Mouse (Mus musculus): ENCODE results near the gene Gm9507. TPM values are rescaled to one million over a fixed set of nuclear protein-coding genes. Genes with fewer than 3 reads are reported as not detected.

The Gm9507 gene
- not detected in 2 replicates for polyA plus RNA-seq (2016; fragmentation: Nextera tagmentation; extraction: Ambion mirVana)

DNA sequence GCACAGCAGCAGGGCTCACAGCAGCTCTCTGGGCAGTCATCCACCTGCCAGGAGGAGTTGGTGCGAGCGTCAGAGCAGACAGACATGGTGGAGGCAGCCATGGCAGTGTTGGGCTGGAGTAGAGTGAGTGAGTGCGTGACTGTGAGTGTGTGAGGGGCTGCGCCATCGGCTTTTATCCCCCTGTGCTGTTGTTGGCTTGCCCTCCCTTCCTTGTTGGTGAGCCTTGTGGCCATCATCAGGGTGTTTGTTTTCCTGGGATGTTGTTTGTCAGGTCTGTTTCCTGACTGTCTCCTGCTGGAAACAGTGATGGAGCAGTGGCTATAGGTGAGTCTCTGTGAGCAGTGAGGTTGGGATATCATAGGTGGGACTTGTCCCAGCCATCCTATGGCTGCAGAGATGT lies at the start of gene Gm9507:
Gm9507 (minus strand) TSS at position 101 of the 400 bp plus-strand sequence.
- DNase-seq (ENCODE audit: extremely low spot score, low spot score): no peak
- Histone ChIP-seq H3K36me3 (replicated peaks) (no peaks in the 10 kb centered on the region), H3K4me3 (no peak within 1 kb of the TSS), H3K27ac (no peak within 1 kb of the TSS), H3K9me3 (peaks cover 15% of the 10 kb centered on the region), H3K4me1 (peaks cover 4% of the 10 kb centered on the region; the same call in 1 of the 2 replicates), H3K27me3 (ENCODE audit: poor library complexity, severe bottlenecking) (no peaks in the 10 kb centered on the region)
- 77% methylated on average over 5 of the region's 5 CpGs for WGBS

DNA sequence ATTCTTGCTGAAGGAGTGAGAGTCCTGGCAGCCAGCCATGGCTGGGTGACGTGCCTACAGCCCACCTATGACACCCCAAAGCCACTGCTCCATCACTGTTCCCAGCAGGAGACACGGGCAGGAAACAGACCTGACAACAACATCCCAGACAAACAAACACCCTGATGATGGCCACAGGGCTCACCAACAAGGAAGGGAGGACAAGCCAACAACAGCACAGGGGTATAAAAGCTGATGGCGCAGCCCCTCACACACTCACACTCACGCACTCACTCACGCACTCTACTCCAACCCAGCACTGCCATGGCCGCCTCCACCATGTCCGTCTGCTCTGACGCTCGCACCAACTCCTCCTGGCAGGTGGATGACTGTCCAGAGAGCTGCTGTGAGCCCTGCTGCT lies 40.9 kb upstream of the Gm9507 start, which contains the start of gene Gm10318:
Gm10318 (plus strand) TSS at position 301 of the 400 bp plus-strand sequence.
- DNase-seq (ENCODE audit: extremely low spot score, low spot score): no peak
- no peak within 1 kb of the TSS for H3K4me3 ChIP-seq
- WGBS: 70% methylated on average over 9 of the region's 9 CpGs
- H3K4me1 ChIP-seq: peaks cover 12% of the 10 kb centered on the region
- H3K36me3 ChIP-seq (replicated peaks): no peaks in the 10 kb centered on the region
- H3K27ac ChIP-seq: 0 out of 2 replicates have a peak within 1 kb of the TSS, but pooled peaks have one; percentile 40
- H3K9me3 ChIP-seq: peaks cover 5% of the 10 kb centered on the region; the same call in 1 of the 2 replicates
- H3K27me3 ChIP-seq (ENCODE audit: poor library complexity, severe bottlenecking): no peaks in the 10 kb centered on the region

DNA sequence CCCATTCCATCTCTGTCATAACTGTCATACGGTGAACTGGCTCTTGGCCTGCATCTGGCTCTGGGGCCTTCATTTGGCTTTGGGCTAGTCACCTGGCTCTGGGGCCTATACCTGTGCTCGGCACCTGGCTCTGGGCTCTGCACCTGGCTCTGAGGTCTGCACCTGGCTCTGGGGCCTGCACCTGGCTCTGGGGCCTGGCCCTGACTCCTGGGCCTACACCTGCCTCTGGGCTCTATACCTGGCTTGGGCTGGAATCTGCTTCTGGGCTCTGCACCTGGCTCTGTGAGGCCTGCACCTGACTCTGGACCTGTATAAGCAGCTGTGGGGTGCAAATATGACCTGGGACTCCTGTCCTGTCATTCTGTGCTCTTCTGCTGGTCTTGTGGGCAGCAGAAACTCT lies 35.9 kb upstream of the Gm9507 start:
- Histone ChIP-seq H3K27ac (0 out of 2 replicates have a peak overlapping the region, but pooled peaks have one; percentile 15), H3K4me1 (no peaks in the 10 kb centered on the region), H3K27me3 (ENCODE audit: poor library complexity, severe bottlenecking) (no peaks in the 10 kb centered on the region), H3K4me3 (no peak overlapping the region), H3K36me3 (replicated peaks) (no peaks in the 10 kb centered on the region), H3K9me3 (peaks cover 22% of the 10 kb centered on the region; the same call in 1 of the 2 replicates)
- no peak for DNase-seq (ENCODE audit: extremely low spot score, low spot score)
- 81% methylated on average over 2 of the region's 2 CpGs for WGBS

DNA sequence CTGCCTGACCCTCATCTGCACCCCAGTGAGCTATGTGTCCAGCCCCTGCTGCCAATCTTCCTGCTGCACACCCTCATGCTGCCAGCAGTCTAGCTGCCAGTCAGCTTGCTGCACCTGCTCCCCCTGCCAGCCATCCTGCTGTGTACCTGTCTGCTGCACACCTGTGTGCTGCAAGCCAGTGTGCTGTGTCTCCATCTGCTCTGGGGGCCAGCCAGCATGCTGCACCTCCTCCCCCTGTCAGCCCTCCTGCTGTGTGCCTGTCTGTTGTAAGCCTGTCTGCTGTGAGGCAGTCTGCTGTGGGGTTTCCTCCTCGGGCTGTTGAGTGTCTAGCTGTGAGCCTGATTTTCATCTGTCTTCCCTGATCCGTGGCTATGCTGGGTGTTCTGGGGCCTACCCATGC lies 35.3 kb upstream of the Gm9507 start:
- no peak for DNase-seq (ENCODE audit: extremely low spot score, low spot score)
- no peaks in the 10 kb centered on the region for H3K36me3 ChIP-seq (replicated peaks)
- H3K4me3 ChIP-seq: no peak overlapping the region
- WGBS: 23% methylated on average over 2 of the region's 2 CpGs
- 0 out of 2 replicates have a peak overlapping the region, but pooled peaks have one; percentile 15 for H3K27ac ChIP-seq
- H3K9me3 ChIP-seq: peaks cover 22% of the 10 kb centered on the region; the same call in 1 of the 2 replicates
- H3K27me3 ChIP-seq (ENCODE audit: poor library complexity, severe bottlenecking): no peaks in the 10 kb centered on the region
- no peaks in the 10 kb centered on the region for H3K4me1 ChIP-seq

DNA sequence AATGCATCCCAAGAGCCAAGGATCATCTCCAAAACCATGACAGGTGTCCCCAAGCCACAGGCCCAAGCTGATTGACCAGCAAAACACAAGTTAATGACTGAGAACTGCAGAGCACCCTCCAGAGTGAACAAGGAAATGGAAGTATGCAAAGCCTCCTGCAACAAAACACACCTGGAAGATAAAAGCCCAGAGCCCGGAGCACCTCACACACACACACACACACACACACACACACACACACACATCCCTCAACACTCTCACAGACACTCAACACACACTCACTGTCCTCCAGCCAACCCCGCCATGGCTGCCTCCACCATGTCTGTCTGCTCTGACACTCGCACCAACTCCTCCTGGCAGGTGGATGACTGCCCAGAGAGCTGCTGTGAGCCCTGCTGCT lies 34.9 kb upstream of the Gm9507 start, which contains the start of gene Gm36176:
Gm36176 (plus strand) TSS at position 301 of the 400 bp plus-strand sequence.
- no peak for DNase-seq (ENCODE audit: extremely low spot score, low spot score)
- Histone ChIP-seq H3K36me3 (replicated peaks) (no peaks in the 10 kb centered on the region), H3K4me3 (no peak within 1 kb of the TSS), H3K27me3 (ENCODE audit: poor library complexity, severe bottlenecking) (no peaks in the 10 kb centered on the region), H3K27ac (0 out of 2 replicates have a peak within 1 kb of the TSS, but pooled peaks have one; percentile 15), H3K4me1 (no peaks in the 10 kb centered on the region), H3K9me3 (peaks cover 22% of the 10 kb centered on the region; the same call in 1 of the 2 replicates)
- WGBS: 76% methylated on average over 3 of the region's 3 CpGs

DNA sequence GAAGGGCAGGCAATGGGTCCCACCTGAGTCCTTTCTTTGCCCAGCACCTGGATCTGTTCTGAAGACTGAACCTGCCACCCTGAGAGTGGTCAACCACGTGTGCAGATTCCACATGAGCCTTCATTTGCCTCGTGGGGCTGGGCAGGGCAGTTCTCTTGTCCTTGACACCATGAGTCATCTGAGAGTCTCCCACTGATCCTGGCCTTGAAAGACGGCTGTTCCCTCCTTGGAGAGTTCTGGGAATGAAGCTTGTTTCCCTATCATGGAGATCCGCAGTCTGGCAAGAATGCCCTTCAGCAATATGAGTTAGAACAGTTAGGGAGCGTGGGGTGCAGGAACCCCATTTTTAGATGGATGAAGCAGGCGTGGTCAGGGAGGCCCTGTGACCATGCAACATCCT lies 27.4 kb upstream of the Gm9507 start:
- Histone ChIP-seq H3K4me1 (no peaks in the 10 kb centered on the region), H3K4me3 (no peak overlapping the region), H3K36me3 (replicated peaks) (no peaks in the 10 kb centered on the region), H3K27me3 (ENCODE audit: poor library complexity, severe bottlenecking) (no peaks in the 10 kb centered on the region), H3K9me3 (peaks cover 12% of the 10 kb centered on the region; the same call in 1 of the 2 replicates), H3K27ac (no peak overlapping the region)
- DNase-seq (ENCODE audit: extremely low spot score, low spot score): no peak
- WGBS: 81% methylated on average over 6 of the region's 6 CpGs

DNA sequence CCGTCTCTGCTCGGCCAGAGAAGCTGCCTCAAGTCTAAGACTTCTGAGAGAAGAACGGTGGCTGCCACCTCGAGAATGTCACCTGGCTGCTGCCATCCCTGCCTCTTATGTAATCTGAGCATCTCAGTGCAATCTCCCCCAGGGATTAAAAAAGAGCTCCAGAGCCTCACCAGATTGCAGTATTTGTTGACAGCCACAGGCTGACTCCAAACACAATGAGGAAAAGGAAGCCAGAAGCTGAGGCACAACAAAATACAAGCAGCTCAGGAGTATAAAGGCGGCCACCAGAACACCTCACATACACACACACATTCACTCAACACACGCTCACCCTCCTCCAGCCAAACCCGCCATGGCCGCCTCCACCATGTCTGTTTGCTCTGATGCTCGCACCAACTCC lies 24.0 kb upstream of the Gm9507 start, which contains the start of gene Krtap10-10:
Krtap10-10 (plus strand) TSS at position 301 of the 400 bp plus-strand sequence.
- no peaks in the 10 kb centered on the region for H3K36me3 ChIP-seq (replicated peaks)
- WGBS: 72% methylated on average over 9 of the region's 9 CpGs
- no peaks in the 10 kb centered on the region for H3K4me1 ChIP-seq
- H3K9me3 ChIP-seq: no peaks in the 10 kb centered on the region
- no peak within 1 kb of the TSS for H3K4me3 ChIP-seq
- H3K27ac ChIP-seq: no peak within 1 kb of the TSS
- no peak for DNase-seq (ENCODE audit: extremely low spot score, low spot score)
- no peaks in the 10 kb centered on the region for H3K27me3 ChIP-seq (ENCODE audit: poor library complexity, severe bottlenecking)

DNA sequence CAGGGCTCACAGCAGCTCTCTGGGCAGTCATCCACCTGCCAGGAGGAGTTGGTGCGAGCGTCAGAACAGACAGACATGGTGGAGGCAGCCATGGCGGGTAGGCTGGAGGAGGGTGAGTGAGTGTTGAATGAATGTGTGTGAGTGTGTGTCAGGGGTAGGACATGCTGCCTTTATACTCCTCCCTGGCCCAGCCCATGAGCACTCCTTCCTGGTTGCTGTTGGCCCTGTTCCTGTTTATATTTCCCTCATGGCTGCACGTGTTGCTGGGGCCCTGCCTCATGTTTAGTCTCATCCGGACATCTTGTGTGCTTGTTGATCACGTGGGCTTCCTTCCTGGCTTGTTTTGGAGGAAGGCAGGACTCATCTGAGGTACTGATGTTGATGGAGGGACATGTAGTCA lies 15.3 kb upstream of the Gm9507 start, which contains the start of gene Krtap10-4:
Krtap10-4 (minus strand) TSS at position 145 of the 400 bp plus-strand sequence.
- no peak within 1 kb of the TSS for H3K27ac ChIP-seq
- H3K9me3 ChIP-seq: peaks cover 8% of the 10 kb centered on the region; the same call in 1 of the 2 replicates
- whole genome bisulfite sequencing: 76% methylated on average over 6 of the region's 6 CpGs
- no peaks in the 10 kb centered on the region for H3K27me3 ChIP-seq (ENCODE audit: poor library complexity, severe bottlenecking)
- no peak for DNase-seq (ENCODE audit: extremely low spot score, low spot score)
- H3K4me3 ChIP-seq: no peak within 1 kb of the TSS
- no peaks in the 10 kb centered on the region for H3K36me3 ChIP-seq (replicated peaks)
- H3K4me1 ChIP-seq: no peaks in the 10 kb centered on the region

DNA sequence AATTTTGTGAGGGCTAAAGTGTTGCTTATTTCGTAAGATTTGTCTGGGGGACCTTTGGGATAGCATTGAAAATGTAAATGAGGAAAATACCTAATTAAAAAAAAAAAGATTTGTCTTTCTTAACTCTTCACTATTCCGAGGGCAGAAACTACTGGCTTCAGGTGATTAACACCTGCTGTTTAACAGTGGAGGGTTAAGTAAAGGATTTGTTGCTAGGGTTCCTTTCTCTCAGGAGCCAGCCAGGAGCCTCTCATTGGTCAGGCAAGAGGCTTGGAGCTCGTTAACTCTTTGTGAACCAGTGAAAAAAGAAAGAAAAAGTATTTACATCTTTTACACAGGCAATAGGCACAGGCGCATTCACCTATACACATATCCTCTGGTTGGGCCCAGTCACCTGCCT lies 7.6 kb upstream of the Gm9507 start:
- peaks cover 11% of the 10 kb centered on the region for H3K4me1 ChIP-seq
- H3K27ac ChIP-seq: 0 out of 2 replicates have a peak overlapping the region, but pooled peaks have one; percentile 25
- DNase-seq (ENCODE audit: extremely low spot score, low spot score): no peak
- no peaks in the 10 kb centered on the region for H3K36me3 ChIP-seq (replicated peaks)
- H3K9me3 ChIP-seq: peaks cover 8% of the 10 kb centered on the region; the same call in 1 of the 2 replicates
- H3K4me3 ChIP-seq: no peak overlapping the region
- H3K27me3 ChIP-seq (ENCODE audit: poor library complexity, severe bottlenecking): no peaks in the 10 kb centered on the region
- WGBS: 23% methylated on average over 4 of the region's 4 CpGs

DNA sequence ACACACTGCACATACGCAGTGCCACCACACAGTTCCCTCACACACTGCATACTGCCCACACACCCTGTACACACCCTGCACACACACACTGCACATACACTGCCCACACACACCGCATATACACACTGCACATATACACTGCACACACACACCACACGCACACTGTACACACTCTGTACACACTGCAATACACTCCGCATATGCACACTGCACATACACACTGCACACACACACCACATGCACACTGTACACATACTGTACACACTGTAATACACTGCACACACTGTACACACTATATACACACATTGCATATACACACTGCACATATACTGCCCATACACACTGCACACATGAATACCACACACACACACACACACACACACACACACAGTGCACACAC lies 6.9 kb upstream of the Gm9507 start:
- no peak overlapping the region for H3K4me3 ChIP-seq
- no peaks in the 10 kb centered on the region for H3K27me3 ChIP-seq (ENCODE audit: poor library complexity, severe bottlenecking)
- peaks cover 1% of the 10 kb centered on the region; the same call in 1 of the 2 replicates for H3K9me3 ChIP-seq
- no peak for DNase-seq (ENCODE audit: extremely low spot score, low spot score)
- peaks cover 11% of the 10 kb centered on the region for H3K4me1 ChIP-seq
- peak overlapping the region; percentile 25; the same call in 1 of the 2 replicates for H3K27ac ChIP-seq
- no peaks in the 10 kb centered on the region for H3K36me3 ChIP-seq (replicated peaks)
- WGBS: 92% methylated on average over 4 of the region's 4 CpGs

DNA sequence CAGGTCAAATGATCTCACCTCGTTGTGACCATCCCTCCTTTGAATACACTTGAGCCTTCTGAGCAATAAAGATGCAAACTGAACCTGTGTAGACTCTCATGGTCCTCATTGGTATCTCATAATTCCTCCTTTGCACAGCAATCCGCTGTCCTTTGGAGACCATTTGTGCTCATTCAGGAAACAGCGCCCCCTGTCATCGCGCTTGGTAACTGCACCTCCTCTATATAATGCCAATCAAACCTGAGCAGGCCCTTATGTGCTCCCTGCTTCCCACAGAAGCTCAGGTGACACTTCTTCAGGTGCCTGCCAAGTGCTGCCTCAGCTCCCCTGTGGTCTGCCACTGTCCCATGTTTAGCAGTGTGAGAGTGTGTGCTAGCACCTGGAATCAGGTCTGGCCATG lies 3.9 kb upstream of the Gm9507 start:
- Histone ChIP-seq H3K4me1 (peaks cover 11% of the 10 kb centered on the region), H3K27ac (no peak overlapping the region), H3K27me3 (ENCODE audit: poor library complexity, severe bottlenecking) (no peaks in the 10 kb centered on the region), H3K9me3 (no peaks in the 10 kb centered on the region), H3K36me3 (replicated peaks) (no peaks in the 10 kb centered on the region), H3K4me3 (no peak overlapping the region)
- WGBS: 24% methylated on average over 5 of the region's 5 CpGs
- DNase-seq (ENCODE audit: extremely low spot score, low spot score): peak; percentile 36

DNA sequence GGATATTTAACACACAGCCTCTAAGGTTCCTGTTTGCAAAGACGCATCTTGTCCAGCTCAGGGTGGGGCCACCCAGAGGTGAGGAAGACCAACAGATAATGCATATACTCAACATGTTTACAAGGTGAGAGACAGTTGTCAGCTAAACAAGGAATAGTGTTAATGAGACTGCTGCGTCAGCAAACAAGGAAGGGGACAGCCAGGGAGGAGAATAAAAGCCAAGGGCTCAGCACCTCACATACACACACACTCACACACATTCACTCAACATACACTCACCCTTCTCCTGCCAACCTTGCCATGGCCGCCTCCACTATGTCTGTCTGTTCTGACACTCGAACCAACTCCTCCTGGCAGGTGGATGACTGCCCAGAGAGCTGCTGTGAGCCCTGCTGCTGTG lies 2.7 kb upstream of the Gm9507 start, which contains the start of gene Gm2696:
Gm2696 (plus strand) TSS at position 301 of the 400 bp plus-strand sequence.
- Histone ChIP-seq H3K4me3 (no peak within 1 kb of the TSS), H3K27me3 (ENCODE audit: poor library complexity, severe bottlenecking) (no peaks in the 10 kb centered on the region), H3K4me1 (peaks cover 11% of the 10 kb centered on the region), H3K36me3 (replicated peaks) (no peaks in the 10 kb centered on the region), H3K27ac (0 out of 2 replicates have a peak within 1 kb of the TSS, but pooled peaks have one; percentile 3), H3K9me3 (peaks cover 6% of the 10 kb centered on the region; the same call in 1 of the 2 replicates)
- no peak for DNase-seq (ENCODE audit: extremely low spot score, low spot score)
- 61% methylated on average over 4 of the region's 4 CpGs for WGBS

- H3K4me1 ChIP-seq: peaks cover 3% of the 10 kb centered on the region
- no peaks in the 10 kb centered on the region for H3K27me3 ChIP-seq (ENCODE audit: poor library complexity, severe bottlenecking)
- no peak overlapping the region for H3K4me3 ChIP-seq
- 88% methylated on average over 3 of the region's 3 CpGs for WGBS
- DNase-seq (ENCODE audit: extremely low spot score, low spot score): no peak
- no peak overlapping the region for H3K27ac ChIP-seq
- H3K36me3 ChIP-seq (replicated peaks): no peaks in the 10 kb centered on the region
- H3K9me3 ChIP-seq: peaks cover 8% of the 10 kb centered on the region
Measured at GRCm38 (mm10) chr10:77804095-77804494, 7.5 kb downstream of the Gm9507 start.
